Mouse (Mus musculus) erythroid progenitor cell, adult 5-6 weeks (primary cell): ENCODE data around the gene Nfib. TPM values are rescaled to one million over a fixed set of nuclear protein-coding genes. Genes with fewer than 3 reads are reported as not detected.

Experiments used
- ATAC-seq: replicated peaks from 2 replicates; pipeline ENCODE4 v1.8.0; 2016; ENCODE audit warnings: moderate number of reproducible peaks, mild to moderate bottlenecking, moderate TSS enrichment, inconsistent platforms; ENCODE audit not compliant: poor library complexity, low FRiP score, severe bottlenecking
- total RNA-seq, 2 experiments: library from RNA; stranded (forward) in 1 of 2; stranded (reverse) in 1 of 2; fragments of 150-400 nt in 1 of 2; fragments of 186-747, 209-891 nt in 1 of 2; gene quantifications; 2 replicates each; pipeline versions ENCODE4 v1.2.3 to v1.2.4; 2015 to 2017; ENCODE audit warnings: low replicate concordance in 2 of 2

The Nfib gene
- total RNA-seq, 2 experiments from 2014 or later: 1.3 TPM; not detected in 1

- ATAC-seq: no peak
These were observed 252.6 kb downstream of the Nfib start for GRCm38 (mm10) chr4:82452905-82453304.

- ATAC-seq: no peak
These were observed 258.4 kb downstream of the Nfib start for GRCm38 (mm10) chr4:82447061-82447671.

GRCm38 (mm10) chr4:82444078-82444477 is 261.5 kb downstream of the Nfib start:
- no peak for ATAC-seq

- no peak for ATAC-seq
These were observed 262.1 kb downstream of the Nfib start for GRCm38 (mm10) chr4:82443441-82443840.

- no peak for ATAC-seq
These were observed 262.5 kb downstream of the Nfib start for GRCm38 (mm10) chr4:82443003-82443402.

GRCm38 (mm10) chr4:82440606-82441005 is 264.9 kb downstream of the Nfib start:
- ATAC-seq: no peak

GRCm38 (mm10) chr4:82439813-82440212 is 265.7 kb downstream of the Nfib start:
- ATAC-seq: no peak

GRCm38 (mm10) chr4:82438631-82439030 is 266.9 kb downstream of the Nfib start:
- no peak for ATAC-seq

GRCm38 (mm10) chr4:82437533-82438318 is 267.8 kb downstream of the Nfib start:
- ATAC-seq: no peak

- no peak for ATAC-seq
These were observed 268.9 kb downstream of the Nfib start for GRCm38 (mm10) chr4:82436656-82437055.

- ATAC-seq: no peak
These were observed 269.8 kb downstream of the Nfib start for GRCm38 (mm10) chr4:82435716-82436115.

- no peak for ATAC-seq
These were observed 271.4 kb downstream of the Nfib start for GRCm38 (mm10) chr4:82433926-82434705.

GRCm38 (mm10) chr4:82431831-82432230 is 273.7 kb downstream of the Nfib start:
- no peak for ATAC-seq

GRCm38 (mm10) chr4:82430802-82431201 is 274.7 kb downstream of the Nfib start:
- ATAC-seq: no peak

GRCm38 (mm10) chr4:82426224-82426623 is 279.3 kb downstream of the Nfib start:
- no peak for ATAC-seq

- ATAC-seq: no peak
These were observed 287.3 kb downstream of the Nfib start for GRCm38 (mm10) chr4:82418241-82418640.

GRCm38 (mm10) chr4:82415817-82416216 is 289.7 kb downstream of the Nfib start:
- no peak for ATAC-seq

GRCm38 (mm10) chr4:82412651-82413050 is 292.9 kb downstream of the Nfib start:
- ATAC-seq: no peak

GRCm38 (mm10) chr4:82411965-82412364 is 293.6 kb downstream of the Nfib start:
- no peak for ATAC-seq

GRCm38 (mm10) chr4:82408463-82409404 is 296.8 kb downstream of the Nfib start:
- ATAC-seq: no peak
